Mouse (Mus musculus) colon, adult 2 months (tissue): Measurements from ENCODE around the gene Kbtbd3. TPM values are rescaled to one million over a fixed set of nuclear protein-coding genes. Genes with fewer than 3 reads are reported as not detected.

Experiments used
- polyA plus RNA-seq: library from polyadenylated mRNA; depleted of rRNA; stranded (reverse); fragments of >200 nt; gene quantifications from 2 replicates; pipeline ENCODE4 v1.2.3, GENCODE M21; 2012; rRNA removed

Kbtbd3 gene
- 0.09 and 0.15 TPM in 2 replicates for polyA plus RNA-seq

GRCm38 (mm10) chr9:4309351-4310085, at the start of gene Kbtbd3, which contains the start of gene Aasdhppt:
Kbtbd3 (plus strand) TSS chr9:4309833.
Aasdhppt (minus strand) TSS chr9:4309471.

GRCm38 (mm10) chr9:4375828-4376639, 66.4 kb downstream of the Kbtbd3 start, which contains the start of gene Msantd4:
Msantd4 (plus strand) TSS chr9:4376562.

Other genes with a start within 250 kb of the Kbtbd3 start
- 1.7 and 2.0 TPM in 2 replicates for gene Aasdhppt, start 362 bp upstream of the Kbtbd3 start, polyA plus RNA-seq
- gene Msantd4, start 66.7 kb downstream of the Kbtbd3 start, polyA plus RNA-seq: 1.3 and 1.9 TPM in 2 replicates